Mouse (Mus musculus) gastrocnemius, postnatal 14 days (tissue): ENCODE results near the gene Mtfmt. TPM values are rescaled to one million over a fixed set of nuclear protein-coding genes. Genes with fewer than 3 reads are reported as not detected.
A peak's percentile ranks its signal among the peaks of the same experiment; 100 is the strongest.

Experiments used
- DNase-seq: peaks from one replicate; pipeline ENCODE4 v3.0.0; 2021; ENCODE audit warnings: mixed read lengths
- intact Hi-C: fragments of 180-260 bp; cut with DNase I; formaldehyde crosslinking; loops from one replicate; pipeline ENCODE4 v1.15.1; 2025; ENCODE audit warnings: low total_unique reads
- total RNA-seq, 2 experiments: library from RNA; stranded (reverse); gene quantifications; 2 replicates each; pipeline ENCODE4 v1.2.3; 2021

The Mtfmt gene
- total RNA-seq, 2 experiments from 2014 or later: 4.7 to 5.9 TPM

GRCm38 (mm10) chr9:65419633-65420032 lies 15.9 kb upstream of the Mtfmt start:
- no peak for DNase-seq
- intact Hi-C loops: no loop called here

GRCm38 (mm10) chr9:65422760-65423501 lies 12.7 kb upstream of the Mtfmt start, which contains the start of gene Slc51b:
Slc51b (minus strand) TSS chr9:65422955.
- intact Hi-C loops: no loop called here
- DNase-seq: no peak

GRCm38 (mm10) chr9:65424393-65424792 lies 11.2 kb upstream of the Mtfmt start:
- intact Hi-C loops: no loop called here
- no peak for DNase-seq

- DNase-seq: no peak
- intact Hi-C loops: no loop called here
Measured at GRCm38 (mm10) chr9:65427511-65427910, 8.1 kb upstream of the Mtfmt start.

GRCm38 (mm10) chr9:65428003-65428402 lies 7.6 kb upstream of the Mtfmt start:
- no peak for DNase-seq
- intact Hi-C loops: no loop called here

- intact Hi-C loops: loop anchor here (5.0 kb wide), 1 partner anchor 38 kb away; the partner anchor contains the start of gene Kbtbd13
- DNase-seq: no peak
Measured at GRCm38 (mm10) chr9:65430401-65430800, 5.2 kb upstream of the Mtfmt start.

- intact Hi-C loops: loop anchor here (5.0 kb wide), 1 partner anchor 39 kb away; the partner anchor contains the start of gene Kbtbd13
- DNase-seq: no peak
Measured at GRCm38 (mm10) chr9:65430921-65431320, 4.7 kb upstream of the Mtfmt start.

GRCm38 (mm10) chr9:65432236-65432635 lies 3.3 kb upstream of the Mtfmt start:
- intact Hi-C loops: loop anchor here (5.0 kb wide), 1 partner anchor 40 kb away; the partner anchor contains the start of gene Kbtbd13
- peak; percentile 76 for DNase-seq

- intact Hi-C loops: loop anchor here (5.0 kb wide), 1 partner anchor 42 kb away; the partner anchor contains the start of gene Kbtbd13
- DNase-seq: peak; percentile 13
Measured at GRCm38 (mm10) chr9:65434140-65434539, 1.4 kb upstream of the Mtfmt start.

GRCm38 (mm10) chr9:65435211-65435610 lies 371 bp upstream of the Mtfmt start:
- no peak for DNase-seq
- intact Hi-C loops: no loop called here

GRCm38 (mm10) chr9:65444692-65445091 lies 9.1 kb downstream of the Mtfmt start:
- no peak for DNase-seq
- intact Hi-C loops: no loop called here

GRCm38 (mm10) chr9:65447951-65448350 lies 12.4 kb downstream of the Mtfmt start:
- no peak for DNase-seq
- intact Hi-C loops: no loop called here

GRCm38 (mm10) chr9:65458975-65459374 lies 23.4 kb downstream of the Mtfmt start:
- intact Hi-C loops: no loop called here
- peak; percentile 19 for DNase-seq

- DNase-seq: no peak
- intact Hi-C loops: no loop called here
Measured at GRCm38 (mm10) chr9:65460198-65460597, 24.6 kb downstream of the Mtfmt start.

GRCm38 (mm10) chr9:65460732-65461442 lies 25.3 kb downstream of the Mtfmt start, which contains the start of gene Spg21:
Spg21 (plus strand) TSS chr9:65460947.
- DNase-seq: peak; percentile 94
- intact Hi-C loops: no loop called here

- no peak for DNase-seq
- intact Hi-C loops: no loop called here
Measured at GRCm38 (mm10) chr9:65462544-65462943, 27.0 kb downstream of the Mtfmt start.

- intact Hi-C loops: no loop called here
- DNase-seq: peak; percentile 41
Measured at GRCm38 (mm10) chr9:65464161-65464560, 28.6 kb downstream of the Mtfmt start.

GRCm38 (mm10) chr9:65465241-65465640 lies 29.7 kb downstream of the Mtfmt start:
- intact Hi-C loops: no loop called here
- DNase-seq: no peak

GRCm38 (mm10) chr9:65467686-65468085 lies 32.1 kb downstream of the Mtfmt start:
- no peak for DNase-seq
- intact Hi-C loops: no loop called here

GRCm38 (mm10) chr9:65472769-65473168 lies 37.2 kb downstream of the Mtfmt start:
- intact Hi-C loops: no loop called here
- DNase-seq: no peak

- intact Hi-C loops: no loop called here
- no peak for DNase-seq
Measured at GRCm38 (mm10) chr9:65479158-65479557, 43.6 kb downstream of the Mtfmt start.
